Mouse (Mus musculus) small intestine, adult 2 months (tissue): ENCODE results near the gene Ptpn23.

Experiments used
- CTCF ChIP-seq: fragments of 200-500 bp; IDR thresholded peaks from 2 replicates; pipeline ENCODE4 v1.5.1; 2012; ENCODE audit warnings: low read depth, mild to moderate bottlenecking, control low read depth, inconsistent platforms, low read length, moderate library complexity, mixed read lengths; ENCODE audit not compliant: insufficient replicate concordance, insufficient read length; ENCODE audit errors: extremely low read depth
- POLR2A ChIP-seq: fragments of 200-500 bp; IDR thresholded peaks from 2 replicates; pipeline ENCODE4 v1.6.1; 2012; ENCODE audit warnings: low read depth, mild to moderate bottlenecking, control low read depth, inconsistent platforms, low read length, moderate library complexity

GRCm38 (mm10) chr9:110351350-110351749 is 56.7 kb downstream of the Ptpn23 start:
- TF ChIP-seq CTCF (no peak), POLR2A (no peak)
